Mouse (Mus musculus): ENCODE data around the gene Abl1.

- no peak for TF ChIP-seq CTCF (IDR thresholded peaks at IDR 0.05; ENCODE audit: borderline replicate concordance, extremely low read depth, insufficient read depth, insufficient read length)
- no peak for TF ChIP-seq POLR2A (IDR thresholded peaks at IDR 0.05; ENCODE audit: borderline replicate concordance, extremely low read depth, insufficient read depth, insufficient read length, poor library complexity, severe bottlenecking)
These were observed 69.3 kb downstream of the Abl1 start for GRCm38 (mm10) chr2:31757472-31757871.

All from brain, embryonic 14.5 days (tissue).